Mouse (Mus musculus) CH12.LX (cell line): ENCODE measurements around the gene Olfr643. TPM values are rescaled to one million over a fixed set of nuclear protein-coding genes. Genes with fewer than 3 reads are reported as not detected.

Experiments
- DNase-seq: peaks from one replicate; pipeline ENCODE4 v3.0.0-alpha.2; 2013; ENCODE audit errors: extremely low read depth
- H3K27ac ChIP-seq: 2 replicates; pipeline ENCODE4 v1.5.1; 2012; ENCODE audit warnings: low read depth, mild to moderate bottlenecking, control low read depth, moderate library complexity; ENCODE audit not compliant: insufficient read depth
- H3K27me3 ChIP-seq: replicated peaks from 2 replicates; pipeline ENCODE3; 2012; ENCODE audit warnings: inconsistent platforms
- H3K36me3 ChIP-seq, 2 experiments: replicated peaks in 1 of 2; 2 replicates each; pipeline versions ENCODE3 to v1.6.1; 2012; ENCODE audit warnings: inconsistent platforms in 1 of 2, low read length in 1 of 2, mild to moderate bottlenecking in 1 of 2, mixed read lengths in 1 of 2, moderate library complexity in 1 of 2; ENCODE audit not compliant: control insufficient read depth in 1 of 2, insufficient read depth in 1 of 2
- H3K4me1 ChIP-seq, 2 experiments: 2 replicates each; pipeline ENCODE4 v1.6.1; 2012; ENCODE audit warnings: inconsistent platforms in 1 of 2, moderate library complexity in 1 of 2; ENCODE audit not compliant: insufficient read depth in 2 of 2, control insufficient read depth in 1 of 2
- H3K4me2 ChIP-seq: 2 replicates; pipeline ENCODE4 v1.6.1; 2012; ENCODE audit warnings: low read depth, mild to moderate bottlenecking, control low read depth; ENCODE audit not compliant: poor library complexity, insufficient read depth, severe bottlenecking
- H3K4me3 ChIP-seq, 3 experiments: fragments of 150-350 bp in 1 of 3; sonication (generic) in 1 of 3; replicated peaks in 1 of 3; 2 replicates each; pipeline versions ENCODE3 to v1.5.1; 2011 to 2012; ENCODE audit warnings: low read depth in 2 of 3, low read length in 2 of 3, mild to moderate bottlenecking in 2 of 3, moderate library complexity in 2 of 3, control low read depth in 1 of 3, improper control_type of control experiment in 1 of 3, inconsistent platforms in 1 of 3, mixed read lengths in 1 of 3; ENCODE audit not compliant: poor library complexity in 1 of 3
- H3K79me2 ChIP-seq: replicated peaks from 2 replicates; pipeline ENCODE4 v1.6.1; 2012; ENCODE audit warnings: mild to moderate bottlenecking, moderate library complexity; ENCODE audit not compliant: control insufficient read depth, poor library complexity, insufficient read depth, severe bottlenecking; ENCODE audit errors: extremely low read depth
- H3K9ac ChIP-seq: 2 replicates; pipeline ENCODE4 v1.6.1; 2012; ENCODE audit warnings: low read depth, mild to moderate bottlenecking, control low read depth, moderate library complexity; ENCODE audit not compliant: insufficient read depth
- H3K9me3 ChIP-seq: replicated peaks from 2 replicates; pipeline ENCODE3; 2012; ENCODE audit warnings: low read length, inconsistent platforms, mixed read lengths
- CHD1 ChIP-seq: IDR thresholded peaks from 2 replicates; pipeline ENCODE4 v1.6.1; 2012; ENCODE audit warnings: low read depth, low read length, improper control_type of control experiment, inconsistent platforms
- CHD2 ChIP-seq: IDR thresholded peaks from 2 replicates; pipeline ENCODE4 v1.6.1; 2011; ENCODE audit warnings: low read length, improper control_type of control experiment
- CTCF ChIP-seq, 2 experiments: IDR thresholded peaks in 1 of 2; conservative IDR thresholded peaks in 1 of 2; 2 replicates each; pipeline ENCODE4 v1.5.1; 2011 to 2012; ENCODE audit warnings: low read depth in 2 of 2, low read length in 2 of 2, improper control_type of control experiment in 1 of 2, inconsistent platforms in 1 of 2, mild to moderate bottlenecking in 1 of 2, moderate library complexity in 1 of 2
- E2F4 ChIP-seq: IDR thresholded peaks from 2 replicates; pipeline ENCODE4 v1.6.1; 2011; ENCODE audit warnings: low read depth, low read length, improper control_type of control experiment; ENCODE audit not compliant: insufficient replicate concordance
- ELF1 ChIP-seq: IDR thresholded peaks from 2 replicates; pipeline ENCODE4 v1.6.1; 2014; ENCODE audit warnings: low read depth, mild to moderate bottlenecking, inconsistent platforms, low read length, improper control_type of control experiment
- ETS1 ChIP-seq: conservative IDR thresholded peaks from 2 replicates; pipeline ENCODE4 v1.6.1; 2012; ENCODE audit warnings: low read depth, mild to moderate bottlenecking, inconsistent platforms, low read length, improper control_type of control experiment, moderate library complexity
- HCFC1 ChIP-seq: IDR thresholded peaks from 2 replicates; pipeline ENCODE4 v1.6.1; 2012; ENCODE audit warnings: low read depth, mild to moderate bottlenecking, inconsistent platforms, low read length, improper control_type of control experiment
- IRF4 ChIP-seq: IDR thresholded peaks from 2 replicates; pipeline ENCODE4 v1.6.1; 2014; ENCODE audit warnings: low read depth, mild to moderate bottlenecking, inconsistent platforms, low read length, improper control_type of control experiment
- JUN ChIP-seq: IDR thresholded peaks from 2 replicates; pipeline ENCODE4 v1.6.1; 2011; ENCODE audit warnings: low read depth, mild to moderate bottlenecking, low read length, improper control_type of control experiment, moderate library complexity; ENCODE audit not compliant: insufficient read depth
- MAFK ChIP-seq: IDR thresholded peaks from 2 replicates; pipeline ENCODE4 v1.6.1; 2011; ENCODE audit warnings: low read length, improper control_type of control experiment; ENCODE audit not compliant: insufficient replicate concordance
- MAX ChIP-seq: IDR thresholded peaks from 2 replicates; pipeline ENCODE4 v1.6.1; 2011; ENCODE audit warnings: low read length, improper control_type of control experiment
- MAZ ChIP-seq: IDR thresholded peaks from 2 replicates; pipeline ENCODE4 v1.6.1; 2012; ENCODE audit warnings: low read depth, mild to moderate bottlenecking, inconsistent platforms, low read length, improper control_type of control experiment, moderate library complexity
- MEF2A ChIP-seq: IDR thresholded peaks from 2 replicates; pipeline ENCODE4 v1.6.1; 2014; ENCODE audit warnings: low read depth, mild to moderate bottlenecking, inconsistent platforms, low read length, improper control_type of control experiment, borderline replicate concordance
- MXI1 ChIP-seq: IDR thresholded peaks from 2 replicates; pipeline ENCODE4 v1.6.1; 2011; ENCODE audit warnings: mild to moderate bottlenecking, low read depth, low read length, improper control_type of control experiment
- MYC ChIP-seq: IDR thresholded peaks from 2 replicates; pipeline ENCODE4 v1.6.1; 2011; ENCODE audit warnings: low read depth, mild to moderate bottlenecking, improper control_type of control experiment, low read length
- NELFE ChIP-seq: IDR thresholded peaks from 2 replicates; pipeline ENCODE4 v1.6.1; 2011; ENCODE audit warnings: low read depth, low read length, improper control_type of control experiment
- NRF1 ChIP-seq: IDR thresholded peaks from 2 replicates; pipeline ENCODE4 v1.6.1; 2014; ENCODE audit warnings: low read depth, mild to moderate bottlenecking, inconsistent platforms, low read length, improper control_type of control experiment, moderate library complexity
- POLR2A ChIP-seq: IDR thresholded peaks from 2 replicates; pipeline ENCODE4 v1.6.1; 2011; ENCODE audit warnings: low read depth, mild to moderate bottlenecking, improper control_type of control experiment, low read length
- POLR2AphosphoS2 ChIP-seq: IDR thresholded peaks from 2 replicates; pipeline ENCODE4 v1.6.1; 2011; ENCODE audit warnings: low read depth, low read length, improper control_type of control experiment
- RAD21 ChIP-seq: IDR thresholded peaks from 2 replicates; pipeline ENCODE4 v1.6.1; 2011; ENCODE audit warnings: low read depth, mild to moderate bottlenecking, low read length, improper control_type of control experiment, moderate library complexity
- TBP ChIP-seq: conservative IDR thresholded peaks from 2 replicates; pipeline ENCODE4 v1.6.1; 2011; ENCODE audit warnings: low read depth, low read length, improper control_type of control experiment
- ZNF384 ChIP-seq: IDR thresholded peaks from 2 replicates; pipeline ENCODE4 v1.6.1; 2012; ENCODE audit warnings: low read depth, low read length, improper control_type of control experiment, inconsistent platforms
- dilution Hi-C: fragments of 300-500 bp; cut with MboI; formaldehyde crosslinking; loops from 2 replicates; pipeline ENCODE4 v1.14.3; 2020; ENCODE audit warnings: low sequenced_read_pairs; ENCODE audit not compliant: extremely low pct_unique_long_range_greater_than_20kb, extremely low pct_ligation_motif_present
- in situ Hi-C: fragments of 300-500 bp; cut with MboI; formaldehyde crosslinking; loops from 3 replicates; pipeline ENCODE4 v1.14.3; 2019; ENCODE audit warnings: low sequenced_read_pairs, low pct_ligation_motif_present, low pct_unique_long_range_greater_than_20kb, mixed read lengths
- polyA plus RNA-seq: library from polyadenylated mRNA; unstranded; fragments of >175 nt; gene quantifications from 2 replicates; pipeline ENCODE4 v1.2.1, GENCODE M21; 2012; ENCODE audit warnings: low read depth; ENCODE audit not compliant: insufficient read length
- total RNA-seq, 2 experiments: library from RNA; depleted of rRNA; stranded (reverse); fragments of 300-350 nt in 1 of 2; fragments of >200 nt in 1 of 2; gene quantifications; 2 replicates each; pipeline ENCODE4 v1.2.3; 2012 to 2014

Olfr643 gene
- total and polyA plus RNA-seq, 3 experiments: not detected

DNA sequence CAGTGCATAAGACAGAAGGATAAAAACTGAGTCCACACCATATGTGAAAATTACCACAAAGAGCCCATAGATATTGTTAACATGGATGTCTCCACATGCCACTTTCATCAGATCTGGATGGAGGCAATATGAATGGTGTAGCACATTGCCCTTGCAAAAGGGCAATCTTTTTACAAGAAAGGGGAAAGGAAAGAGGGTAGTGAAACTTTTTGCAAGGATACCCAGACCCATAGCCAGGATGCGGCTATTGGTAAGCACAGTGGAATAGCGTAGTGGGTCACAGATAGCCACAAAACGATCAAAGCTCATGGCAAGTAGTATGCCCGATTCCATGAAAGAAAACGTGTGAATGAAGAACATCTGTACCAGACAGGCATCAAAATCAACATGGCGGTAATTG lies 115.6 kb downstream of the Olfr643 start:
- dilution Hi-C loops: no loop called here
- TF ChIP-seq CHD1: no peak
- TF ChIP-seq ETS1: no peak
- TF ChIP-seq IRF4: no peak
- no peak for TF ChIP-seq ELF1
- TF ChIP-seq RAD21: no peak
- TF ChIP-seq TBP: no peak
- no peak for TF ChIP-seq MXI1
- TF ChIP-seq MAZ: no peak
- no peak for TF ChIP-seq POLR2AphosphoS2
- no peak for TF ChIP-seq JUN
- TF ChIP-seq MEF2A: no peak
- no peaks in the 10 kb centered on the region for H3K4me1 ChIP-seq
- H3K79me2 ChIP-seq: no peaks in the 10 kb centered on the region
- H3K27ac ChIP-seq: no peak overlapping the region
- peaks cover 1% of the 10 kb centered on the region for H3K27me3 ChIP-seq
- H3K36me3 ChIP-seq: no peaks in the 10 kb centered on the region
- in situ Hi-C loops: no loop called here
- no peak overlapping the region for H3K9ac ChIP-seq
- no peak overlapping the region for H3K4me3 ChIP-seq
- no peaks in the 10 kb centered on the region for H3K9me3 ChIP-seq
- no peak overlapping the region for H3K4me2 ChIP-seq
- DNase-seq: no peak

DNA sequence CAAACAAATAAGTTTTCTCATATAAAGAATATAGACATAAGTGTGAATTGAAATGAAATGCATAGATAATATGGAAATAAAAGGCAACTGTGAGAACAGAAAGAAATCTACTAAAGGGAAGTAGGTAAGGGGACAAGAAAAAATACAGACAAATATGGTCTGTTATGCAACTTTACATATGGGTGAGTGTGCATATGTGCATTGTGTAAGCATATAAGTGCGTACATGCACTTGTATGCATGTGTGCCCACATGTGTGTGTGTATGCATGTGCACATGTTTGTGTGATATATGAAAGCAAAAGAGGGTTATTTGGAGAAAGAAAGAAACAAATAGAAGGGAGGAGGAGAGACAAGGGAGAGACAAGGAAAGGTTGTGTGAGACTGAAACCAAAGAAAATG lies 118.3 kb downstream of the Olfr643 start:
- H3K79me2 ChIP-seq: no peaks in the 10 kb centered on the region
- H3K27me3 ChIP-seq: peaks cover 1% of the 10 kb centered on the region
- no peak for DNase-seq
- no peak overlapping the region for H3K4me3 ChIP-seq
- in situ Hi-C loops (no loop called here), dilution Hi-C loops (no loop called here)
- H3K36me3 ChIP-seq: no peaks in the 10 kb centered on the region
- H3K4me1 ChIP-seq: no peaks in the 10 kb centered on the region
- H3K27ac ChIP-seq: no peak overlapping the region
- H3K9ac ChIP-seq: no peak overlapping the region
- TF ChIP-seq CHD1 (no peak), MEF2A (no peak), NRF1 (no peak), MAX (no peak), POLR2A (no peak), MAFK (no peak), CHD2 (no peak), CTCF (conservative IDR thresholded peaks at IDR 0.05 in 1 of 2, IDR thresholded peaks at IDR 0.05 in 1 of 2; ENCODE audit: low read depth in 2 of 2, low read length in 2 of 2) (no peak), MXI1 (no peak), NELFE (no peak), E2F4 (no peak), HCFC1 (no peak), JUN (no peak), ZNF384 (no peak), MYC (no peak)
- no peak overlapping the region for H3K4me2 ChIP-seq
- no peaks in the 10 kb centered on the region for H3K9me3 ChIP-seq
